Mouse (Mus musculus): ENCODE results near the gene Smg7. TPM values are rescaled to one million over a fixed set of nuclear protein-coding genes. Genes with fewer than 3 reads are reported as not detected.

Gene Smg7
- polyA plus RNA-seq, 1 experiment from 2014 or later: 29.5 TPM

DNA sequence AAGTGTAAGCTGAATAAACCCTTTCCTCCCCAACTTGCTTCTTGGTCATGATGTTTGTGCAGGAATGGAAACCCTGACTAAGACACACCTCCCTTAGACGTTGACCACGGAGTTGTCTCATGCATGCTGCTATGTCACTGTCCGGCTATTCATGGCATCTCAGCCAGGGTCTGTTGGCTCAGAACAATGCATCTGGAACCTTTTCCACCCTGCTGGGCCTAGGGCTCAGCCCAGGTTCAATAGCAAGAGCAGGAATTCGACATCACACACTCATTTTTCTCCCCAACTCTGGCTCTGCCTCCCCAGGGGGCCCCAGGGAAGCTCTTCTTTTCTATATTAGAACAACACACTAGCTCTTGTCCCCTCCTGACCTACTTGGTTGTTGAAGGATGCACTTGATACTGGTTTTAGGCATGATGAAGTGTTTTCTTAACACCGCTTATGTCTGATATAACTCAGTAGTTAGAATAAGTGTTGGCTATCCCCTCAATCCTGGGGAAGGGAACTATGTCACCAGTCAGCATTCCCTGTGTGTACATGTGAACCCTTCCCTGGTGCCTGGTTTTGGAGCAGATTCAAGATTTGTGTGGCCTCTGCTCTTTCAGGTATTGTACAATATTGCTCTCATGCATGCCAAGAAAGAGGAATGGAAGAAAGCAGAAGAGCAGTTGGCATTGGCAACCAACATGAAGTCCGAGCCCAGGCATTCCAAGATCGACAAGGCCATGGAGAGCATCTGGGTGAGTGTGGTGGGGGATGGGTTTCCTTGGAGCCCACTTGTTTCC is 81.3 kb downstream of the Smg7 start:
- no peak overlapping the region for H3K4me3 ChIP-seq (ENCODE audit: low read depth, low read length)
- H3K27me3 ChIP-seq (replicated peaks; ENCODE audit: control insufficient read depth, insufficient read depth, low read length): no peaks in the 10 kb centered on the region
- WGBS: 80% methylated on average over 7 of the region's 7 CpGs
- H3K27ac ChIP-seq (ENCODE audit: low read depth, low read length): no peak overlapping the region
- no peak for DNase-seq (ENCODE audit: low spot score)
- H3K9ac ChIP-seq (ENCODE audit: low read depth, low read length): no peak overlapping the region
- no peak for ATAC-seq (replicated peaks; ENCODE audit: low FRiP score)
- no peaks in the 10 kb centered on the region for H3K36me3 ChIP-seq (ENCODE audit: control insufficient read depth, insufficient read depth, low read length)
- H3K9me3 ChIP-seq (ENCODE audit: control insufficient read depth, low read length): no peaks in the 10 kb centered on the region
- no peaks in the 10 kb centered on the region; the same call in 1 of the 2 replicates for H3K4me1 ChIP-seq (replicated peaks; ENCODE audit: control insufficient read depth, insufficient read depth, low read length)
- no peak overlapping the region for H3K4me2 ChIP-seq

DNA sequence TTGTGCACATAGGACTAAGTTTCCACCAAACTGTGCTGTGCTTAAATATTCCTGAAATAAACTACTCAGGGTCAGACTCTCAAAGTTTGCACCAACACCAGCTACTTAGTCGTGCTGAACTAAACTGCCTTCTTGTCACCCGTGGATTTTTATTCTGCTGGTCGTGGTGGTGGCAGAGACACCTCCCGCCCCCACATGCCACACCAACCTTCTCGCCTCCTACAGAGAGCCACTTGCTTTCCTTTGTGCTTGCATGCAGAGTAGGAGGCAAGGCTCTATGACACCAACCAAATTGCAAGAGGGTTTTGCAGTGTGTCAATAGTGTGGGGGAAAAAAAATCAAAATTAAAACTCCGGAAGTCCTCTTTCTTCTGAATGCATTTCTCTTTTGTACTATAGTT is 82.9 kb downstream of the Smg7 start:
- no peaks in the 10 kb centered on the region; the same call in 1 of the 2 replicates for H3K4me1 ChIP-seq (replicated peaks; ENCODE audit: control insufficient read depth, insufficient read depth, low read length)
- no peaks in the 10 kb centered on the region for H3K36me3 ChIP-seq (ENCODE audit: control insufficient read depth, insufficient read depth, low read length)
- no peak overlapping the region for H3K4me3 ChIP-seq (ENCODE audit: low read depth, low read length)
- no peak overlapping the region for H3K4me2 ChIP-seq
- no peak overlapping the region for H3K9ac ChIP-seq (ENCODE audit: low read depth, low read length)
- ATAC-seq (replicated peaks; ENCODE audit: low FRiP score): no peak
- no peak overlapping the region for H3K27ac ChIP-seq (ENCODE audit: low read depth, low read length)
- H3K9me3 ChIP-seq (ENCODE audit: control insufficient read depth, low read length): no peaks in the 10 kb centered on the region
- H3K27me3 ChIP-seq (replicated peaks; ENCODE audit: control insufficient read depth, insufficient read depth, low read length): no peaks in the 10 kb centered on the region
- 75% methylated on average over 6 of the region's 6 CpGs for WGBS
- DNase-seq (ENCODE audit: low spot score): no peak

DNA sequence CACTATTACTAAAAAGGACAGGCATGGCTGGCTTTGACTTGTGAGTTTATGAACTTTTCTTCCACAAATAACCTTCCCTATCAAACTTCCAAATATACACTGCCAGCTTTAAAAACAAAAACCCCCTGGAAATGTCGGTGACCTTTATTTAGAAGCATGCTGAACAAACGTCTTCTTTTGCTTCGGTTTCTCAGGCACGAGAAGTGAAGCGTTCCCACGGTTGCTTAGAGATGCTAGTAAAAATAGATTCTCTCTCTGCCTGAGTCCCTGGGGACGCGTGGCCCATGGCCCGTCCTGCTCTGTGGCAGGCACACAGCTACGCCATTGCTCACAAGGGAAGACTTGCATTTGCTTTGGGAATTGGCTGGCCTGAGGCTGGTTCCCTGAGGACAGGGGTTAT is 84.7 kb downstream of the Smg7 start:
- no peak overlapping the region for H3K27ac ChIP-seq (ENCODE audit: low read depth, low read length)
- no peak for DNase-seq (ENCODE audit: low spot score)

DNA sequence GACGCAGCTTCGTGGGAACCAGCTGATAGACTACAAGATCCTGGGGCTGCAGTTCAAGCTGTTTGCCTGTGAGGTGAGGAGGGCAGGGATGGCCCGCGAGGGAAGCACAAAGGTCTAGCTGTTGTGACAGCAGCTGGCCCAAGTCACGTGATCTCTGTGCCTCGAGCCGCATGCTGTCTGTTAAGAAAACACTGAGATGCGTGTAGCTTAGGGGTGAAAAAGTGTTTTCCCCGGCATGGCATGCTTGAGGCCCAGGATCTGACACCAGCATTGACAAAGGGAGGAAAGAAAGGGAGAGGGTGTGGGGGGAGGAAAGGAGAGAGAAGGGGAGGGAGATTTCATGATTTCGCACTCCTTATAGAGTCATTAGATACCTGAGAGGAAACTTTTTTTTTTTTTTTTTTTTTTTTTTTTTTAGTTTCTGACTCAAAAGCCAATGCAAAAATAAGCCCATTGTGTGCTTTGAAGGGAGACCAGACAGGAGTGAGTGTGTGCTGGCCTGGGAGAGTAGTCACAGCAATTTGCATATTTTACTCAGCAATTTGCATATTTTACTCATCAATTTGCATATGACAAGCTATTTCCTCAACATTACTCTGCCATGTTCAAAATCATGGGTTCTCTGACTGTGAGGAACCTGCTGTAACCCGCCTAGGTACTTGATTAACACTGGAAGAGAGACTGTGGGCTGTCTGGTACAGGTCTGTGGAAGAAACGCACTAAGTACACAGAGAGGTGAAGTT is 85.2 kb downstream of the Smg7 start:
- Histone ChIP-seq H3K27me3 (replicated peaks; ENCODE audit: control insufficient read depth, insufficient read depth, low read length) (no peaks in the 10 kb centered on the region), H3K36me3 (ENCODE audit: control insufficient read depth, insufficient read depth, low read length) (no peaks in the 10 kb centered on the region), H3K9ac (ENCODE audit: low read depth, low read length) (no peak overlapping the region), H3K4me2 (no peak overlapping the region), H3K4me1 (replicated peaks; ENCODE audit: control insufficient read depth, insufficient read depth, low read length) (no peaks in the 10 kb centered on the region; the same call in 1 of the 2 replicates), H3K27ac (ENCODE audit: low read depth, low read length) (no peak overlapping the region), H3K4me3 (ENCODE audit: low read depth, low read length) (no peak overlapping the region), H3K9me3 (ENCODE audit: control insufficient read depth, low read length) (no peaks in the 10 kb centered on the region)
- ATAC-seq (replicated peaks; ENCODE audit: low FRiP score) (no peak), DNase-seq (ENCODE audit: low spot score) (no peak)
- WGBS: 62% methylated on average over 12 of the region's 12 CpGs

More for the DNA sequence above, 84.7 kb downstream of the Smg7 start:
- Histone ChIP-seq H3K4me1 (replicated peaks; ENCODE audit: control insufficient read depth, insufficient read depth, low read length) (no peaks in the 10 kb centered on the region; the same call in 1 of the 2 replicates), H3K4me3 (ENCODE audit: low read depth, low read length) (no peak overlapping the region), H3K4me2 (no peak overlapping the region), H3K36me3 (ENCODE audit: control insufficient read depth, insufficient read depth, low read length) (no peaks in the 10 kb centered on the region), H3K27me3 (replicated peaks; ENCODE audit: control insufficient read depth, insufficient read depth, low read length) (no peaks in the 10 kb centered on the region), H3K9ac (ENCODE audit: low read depth, low read length) (no peak overlapping the region), H3K9me3 (ENCODE audit: control insufficient read depth, low read length) (no peaks in the 10 kb centered on the region)
- no peak for ATAC-seq (replicated peaks; ENCODE audit: low FRiP score)
- WGBS: 71% methylated on average over 10 of the region's 10 CpGs

DNA sequence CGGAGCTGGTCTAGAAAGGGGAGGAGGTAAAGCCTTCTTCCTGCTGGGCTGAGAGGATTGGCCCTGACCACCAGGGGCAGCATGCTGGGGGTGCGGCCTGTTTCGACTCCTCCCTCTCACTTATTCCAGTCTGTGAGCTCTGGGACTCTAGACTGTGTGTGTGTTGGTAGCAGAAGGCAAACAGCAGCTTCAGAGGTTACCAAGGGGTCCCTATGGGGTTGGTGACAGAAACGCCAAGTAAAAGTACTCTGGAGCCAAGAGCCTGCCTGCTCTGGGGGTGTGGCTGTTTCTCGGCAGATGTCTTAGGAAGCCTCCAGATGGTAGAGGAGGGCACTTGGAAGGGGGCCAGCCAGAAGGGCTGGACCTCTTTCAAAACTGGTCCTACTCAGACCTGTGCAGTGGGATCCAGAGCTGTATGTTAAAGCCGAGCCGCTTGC is 87.2 kb downstream of the Smg7 start:
- DNase-seq (ENCODE audit: low spot score) (no peak), ATAC-seq (replicated peaks; ENCODE audit: low FRiP score) (peak; percentile 79)
- no peaks in the 10 kb centered on the region for H3K9me3 ChIP-seq (ENCODE audit: control insufficient read depth, low read length)
- H3K4me3 ChIP-seq (ENCODE audit: low read depth, low read length): no peak overlapping the region
- H3K4me2 ChIP-seq: no peak overlapping the region
- no peak overlapping the region for H3K27ac ChIP-seq (ENCODE audit: low read depth, low read length)
- WGBS: 65% methylated on average over 7 of the region's 7 CpGs
- no peak overlapping the region for H3K9ac ChIP-seq (ENCODE audit: low read depth, low read length)
- no peaks in the 10 kb centered on the region for H3K36me3 ChIP-seq (ENCODE audit: control insufficient read depth, insufficient read depth, low read length)
- no peaks in the 10 kb centered on the region for H3K27me3 ChIP-seq (replicated peaks; ENCODE audit: control insufficient read depth, insufficient read depth, low read length)
- no peaks in the 10 kb centered on the region; the same call in 1 of the 2 replicates for H3K4me1 ChIP-seq (replicated peaks; ENCODE audit: control insufficient read depth, insufficient read depth, low read length)

DNA sequence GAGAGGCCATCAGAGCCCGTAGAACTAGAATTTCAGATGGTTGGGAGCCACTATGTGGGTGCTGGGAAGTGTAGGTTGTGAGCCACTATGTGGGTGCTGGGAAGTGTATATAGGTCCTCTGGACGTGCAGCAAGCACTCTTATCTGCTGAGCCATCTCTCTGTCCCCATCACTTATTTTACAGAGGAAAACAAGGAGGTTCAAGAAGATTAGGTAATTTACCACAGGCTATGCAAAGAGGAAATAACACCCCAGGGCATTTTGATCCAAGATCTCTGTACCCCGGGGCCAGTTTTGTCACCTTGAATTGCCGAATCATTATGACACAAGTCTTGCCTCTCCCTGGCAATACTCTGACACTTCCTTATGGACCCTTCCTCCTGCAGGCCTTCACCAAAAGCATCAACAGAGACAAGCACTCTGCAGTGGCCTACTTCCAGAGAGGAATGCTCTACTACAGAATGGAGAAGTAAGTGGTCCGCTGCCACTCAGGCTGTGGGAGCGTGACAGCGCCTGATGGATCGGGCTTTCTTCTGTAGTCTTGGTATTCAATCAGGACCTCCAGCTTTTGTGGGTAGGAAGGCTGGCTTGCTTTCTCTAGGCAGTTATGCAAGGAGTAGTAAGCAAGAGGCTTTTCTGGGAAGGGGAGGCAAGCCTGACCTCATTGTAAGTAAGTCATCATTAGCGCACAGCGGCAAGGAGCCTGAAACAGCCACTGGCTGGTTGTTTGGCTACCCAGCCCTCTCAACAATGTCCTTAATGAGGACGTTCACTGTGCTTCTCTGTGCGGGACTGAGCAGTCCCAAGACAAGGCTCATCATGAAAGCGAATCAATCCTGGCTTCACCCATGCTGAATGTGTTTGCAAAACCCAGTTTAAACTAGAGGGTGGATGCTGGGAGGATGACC is 91.7 kb downstream of the Smg7 start:
- ATAC-seq (replicated peaks; ENCODE audit: low FRiP score) (no peak), DNase-seq (ENCODE audit: low spot score) (no peak)
- H3K4me1 ChIP-seq (replicated peaks; ENCODE audit: control insufficient read depth, insufficient read depth, low read length): peaks cover 3% of the 10 kb centered on the region; the same call in 1 of the 2 replicates
- H3K36me3 ChIP-seq (ENCODE audit: control insufficient read depth, insufficient read depth, low read length): no peaks in the 10 kb centered on the region
- H3K27me3 ChIP-seq (replicated peaks; ENCODE audit: control insufficient read depth, insufficient read depth, low read length): no peaks in the 10 kb centered on the region
- no peak overlapping the region for H3K4me3 ChIP-seq (ENCODE audit: low read depth, low read length)
- H3K9me3 ChIP-seq (ENCODE audit: control insufficient read depth, low read length): no peaks in the 10 kb centered on the region
- 73% methylated on average over 13 of the region's 13 CpGs for WGBS
- H3K9ac ChIP-seq (ENCODE audit: low read depth, low read length): no peak overlapping the region
- no peak overlapping the region for H3K4me2 ChIP-seq
- H3K27ac ChIP-seq (ENCODE audit: low read depth, low read length): no peak overlapping the region

DNA sequence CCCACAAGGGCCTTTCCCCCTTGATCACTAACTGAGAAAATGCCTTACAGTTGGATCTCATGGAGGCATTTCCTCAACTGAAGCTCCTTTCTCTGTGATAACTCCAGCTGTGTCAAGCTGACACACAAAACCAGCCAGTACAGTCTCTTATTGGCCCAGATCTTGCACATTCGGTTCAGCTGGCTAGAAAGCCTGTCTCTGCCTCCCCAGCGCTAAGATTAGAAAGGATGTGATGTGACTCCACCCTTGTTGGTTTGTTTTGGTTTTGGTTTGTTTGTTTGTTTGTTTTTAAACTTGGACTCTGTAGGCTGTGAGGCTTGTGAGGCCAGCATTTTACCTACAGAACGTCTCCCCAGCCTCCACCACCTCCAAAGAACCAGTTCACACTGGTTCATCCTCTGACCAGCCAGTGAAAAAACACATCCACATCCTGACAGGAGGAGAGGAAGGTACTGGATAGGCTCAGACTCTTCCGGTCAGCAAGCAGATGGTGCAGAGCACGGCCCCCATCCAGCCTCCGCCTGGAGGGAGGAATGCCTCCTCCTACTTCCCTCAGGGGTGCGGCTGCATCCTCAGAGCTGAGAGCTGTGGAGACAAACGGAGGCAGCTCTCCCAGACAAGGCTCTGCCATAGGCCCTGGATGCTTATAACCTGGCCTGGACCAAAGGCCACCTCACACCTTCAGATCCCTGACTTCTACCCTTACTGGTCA is 92.7 kb downstream of the Smg7 start:
- WGBS: 27% methylated on average over 8 of the region's 8 CpGs
- Histone ChIP-seq H3K27me3 (replicated peaks; ENCODE audit: control insufficient read depth, insufficient read depth, low read length) (no peaks in the 10 kb centered on the region), H3K4me1 (replicated peaks; ENCODE audit: control insufficient read depth, insufficient read depth, low read length) (peaks cover 3% of the 10 kb centered on the region; the same call in 1 of the 2 replicates), H3K4me2 (no peak overlapping the region), H3K9ac (ENCODE audit: low read depth, low read length) (no peak overlapping the region), H3K27ac (ENCODE audit: low read depth, low read length) (no peak overlapping the region), H3K9me3 (ENCODE audit: control insufficient read depth, low read length) (no peaks in the 10 kb centered on the region), H3K4me3 (ENCODE audit: low read depth, low read length) (no peak overlapping the region), H3K36me3 (ENCODE audit: control insufficient read depth, insufficient read depth, low read length) (no peaks in the 10 kb centered on the region)
- ATAC-seq (replicated peaks; ENCODE audit: low FRiP score) (peak; percentile 53; the same call in 1 of the 2 replicates), DNase-seq (ENCODE audit: low spot score) (no peak)

- H3K4me1 ChIP-seq (replicated peaks; ENCODE audit: control insufficient read depth, insufficient read depth, low read length): peaks cover 3% of the 10 kb centered on the region; the same call in 1 of the 2 replicates
- H3K4me2 ChIP-seq: peak overlapping the region; percentile 33
- peak overlapping the region; percentile 2 for H3K27ac ChIP-seq (ENCODE audit: low read depth, low read length)
- H3K27me3 ChIP-seq (replicated peaks; ENCODE audit: control insufficient read depth, insufficient read depth, low read length): no peaks in the 10 kb centered on the region
- no peaks in the 10 kb centered on the region for H3K9me3 ChIP-seq (ENCODE audit: control insufficient read depth, low read length)
- no peaks in the 10 kb centered on the region for H3K36me3 ChIP-seq (ENCODE audit: control insufficient read depth, insufficient read depth, low read length)
- peak overlapping the region; percentile 28 for H3K4me3 ChIP-seq (ENCODE audit: low read depth, low read length)
- H3K9ac ChIP-seq (ENCODE audit: low read depth, low read length): no peak overlapping the region
- WGBS: 69% methylated on average over 2 of the region's 2 CpGs
- DNase-seq (ENCODE audit: low spot score): no peak
- ATAC-seq (replicated peaks; ENCODE audit: low FRiP score): no peak
Measured at GRCm38 (mm10) chr1:152808392-152808680, 94.1 kb downstream of the Smg7 start.

All from liver, embryonic 11.5 days (tissue).